Mouse (Mus musculus) liver, embryonic 13.5 days (tissue): Measurements from ENCODE around the gene 4632433K11Rik. TPM values are rescaled to one million over a fixed set of nuclear protein-coding genes. Genes with fewer than 3 reads are reported as not detected.
"Not testable (repeated sequence)": the region's sequence is repeated elsewhere in the genome, so short reads cannot be mapped to it uniquely, and the experiment has no call there.

Experiments
- ATAC-seq: fragments of 200-750 bp; cut with Nextera tagmentation; 2 replicates; pipeline ENCODE4 v1.8.0; 2017; ENCODE audit warnings: low read depth, mild to moderate bottlenecking, moderate number of reproducible peaks, moderate library complexity
- DNase-seq: peaks from one replicate; pipeline ENCODE4 v3.0.0; 2022
- H3K27ac ChIP-seq: fragments of 300-500 bp; sonication (generic); 2 replicates; pipeline ENCODE4 v1.5.1; 2015; ENCODE audit warnings: moderate library complexity, mild to moderate bottlenecking, inconsistent platforms
- H3K27me3 ChIP-seq: fragments of 300-500 bp; sonication (generic); 2 replicates; pipeline ENCODE4 v1.6.1; 2015; ENCODE audit warnings: mild to moderate bottlenecking, inconsistent platforms
- H3K36me3 ChIP-seq: fragments of 300-500 bp; sonication (generic); 2 replicates; pipeline ENCODE4 v1.6.1; 2015; ENCODE audit warnings: mild to moderate bottlenecking, inconsistent platforms
- H3K4me1 ChIP-seq: fragments of 300-500 bp; sonication (generic); replicated peaks from 2 replicates; pipeline ENCODE4 v1.6.1; 2015; ENCODE audit warnings: inconsistent platforms
- H3K4me2 ChIP-seq: fragments of 300-500 bp; sonication (generic); 2 replicates; pipeline ENCODE4 v1.6.1; 2015; ENCODE audit warnings: inconsistent platforms, mild to moderate bottlenecking, moderate library complexity
- H3K4me3 ChIP-seq: fragments of 300-500 bp; sonication (generic); replicated peaks from 2 replicates; pipeline ENCODE4 v1.5.1; 2015; ENCODE audit warnings: mild to moderate bottlenecking, inconsistent platforms
- H3K9ac ChIP-seq: fragments of 300-500 bp; sonication (generic); 2 replicates; pipeline ENCODE4 v1.6.1; 2015; ENCODE audit warnings: mild to moderate bottlenecking, inconsistent platforms
- H3K9me3 ChIP-seq: fragments of 300-500 bp; sonication (generic); replicated peaks from 2 replicates; pipeline ENCODE4 v1.6.1; 2016; ENCODE audit warnings: inconsistent platforms
- WGBS: fragments of 180-500 bp; shearing (Covaris S2); methylation state at CpG from one replicate; pipeline ENCODE4 v1.1.7; 2015; ENCODE audit not compliant: insufficient replicate concordance; 5-methylcytosine and 5-hydroxymethylcytosine counted together
- polyA plus RNA-seq: library from polyadenylated mRNA; unstranded; fragments of >200 nt; fragmentation: Nextera tagmentation; extraction: Ambion mirVana; gene quantifications from 2 replicates; pipeline ENCODE4 v1.2.1, GENCODE M21; 2015

Gene 4632433K11Rik
- polyA plus RNA-seq, 1 experiment from 2014 or later = 0.09 TPM

GRCm38 (mm10) chr7:5012681-5013513 lies 21.0 kb upstream of the 4632433K11Rik start:
- H3K9ac ChIP-seq = peak overlapping the region; percentile 50
- peak overlapping the region; percentile 80; the same call in 1 of the 2 replicates for H3K4me3 ChIP-seq
- ATAC-seq (no peak), DNase-seq (no peak)
- peaks cover 4% of the 10 kb centered on the region; the same call in 1 of the 2 replicates for H3K9me3 ChIP-seq
- no peaks in the 10 kb centered on the region for H3K27me3 ChIP-seq
- peaks cover 63% of the 10 kb centered on the region for H3K36me3 ChIP-seq
- 81% methylated on average over 27 of the region's 27 CpGs for WGBS
- peak overlapping the region; percentile 98; the same call in 1 of the 2 replicates for H3K27ac ChIP-seq
- H3K4me2 ChIP-seq = peak overlapping the region; percentile 88
- peaks cover 29% of the 10 kb centered on the region for H3K4me1 ChIP-seq

- Histone ChIP-seq H3K4me1 (peaks cover 39% of the 10 kb centered on the region), H3K27me3 (no peaks in the 10 kb centered on the region), H3K4me3 (peak within 1 kb of the TSS; percentile 80), H3K27ac (peak within 1 kb of the TSS; percentile 98), H3K36me3 (peaks cover 52% of the 10 kb centered on the region), H3K9ac (peak within 1 kb of the TSS; percentile 85), H3K4me2 (peak within 1 kb of the TSS; percentile 88), H3K9me3 (peaks cover 4% of the 10 kb centered on the region; the same call in 1 of the 2 replicates)
- peak; percentile 74 for ATAC-seq
- WGBS = under 1% methylated on average over 42 of the region's 42 CpGs
- peak; percentile 93 for DNase-seq
Measured at GRCm38 (mm10) chr7:5014251-5015117, 19.4 kb upstream of the 4632433K11Rik start, which contains the start of the genes Zfp524 and Fiz1. TSS of gene Zfp524 (plus strand) at chr7:5014415. TSS of gene Fiz1 (minus strand) at chr7:5014697.

GRCm38 (mm10) chr7:5015118-5016001 lies 18.6 kb upstream of the 4632433K11Rik start, which contains the start of gene Gm44973:
TSS of gene Gm44973 (plus strand) at chr7:5015496.
- DNase-seq (peak; percentile 85), ATAC-seq (peak; percentile 74)
- H3K27me3 ChIP-seq = no peaks in the 10 kb centered on the region
- WGBS = under 1% methylated on average over 71 of the region's 76 CpGs
- peak within 1 kb of the TSS; percentile 98 for H3K27ac ChIP-seq
- peaks cover 41% of the 10 kb centered on the region for H3K4me1 ChIP-seq
- peak within 1 kb of the TSS; percentile 80 for H3K4me3 ChIP-seq
- H3K9me3 ChIP-seq = peaks cover 4% of the 10 kb centered on the region; the same call in 1 of the 2 replicates
- H3K4me2 ChIP-seq = peak within 1 kb of the TSS; percentile 88
- peaks cover 43% of the 10 kb centered on the region for H3K36me3 ChIP-seq
- peak within 1 kb of the TSS; percentile 85 for H3K9ac ChIP-seq

GRCm38 (mm10) chr7:5016057-5016456 lies 17.9 kb upstream of the 4632433K11Rik start:
- H3K27me3 ChIP-seq = no peaks in the 10 kb centered on the region
- H3K36me3 ChIP-seq = peaks cover 36% of the 10 kb centered on the region
- H3K9ac ChIP-seq = peak overlapping the region; percentile 85
- H3K4me3 ChIP-seq = peak overlapping the region; percentile 80
- peak overlapping the region; percentile 98 for H3K27ac ChIP-seq
- peaks cover 46% of the 10 kb centered on the region for H3K4me1 ChIP-seq
- H3K4me2 ChIP-seq = peak overlapping the region; percentile 88
- ATAC-seq = no peak
- WGBS = 43% methylated on average over 3 of the region's 3 CpGs
- DNase-seq = no peak
- peaks cover 4% of the 10 kb centered on the region; the same call in 1 of the 2 replicates for H3K9me3 ChIP-seq

- DNase-seq = no peak
- WGBS = 89% methylated on average over 2 of the region's 2 CpGs
- Histone ChIP-seq H3K4me2 (no peak overlapping the region), H3K27me3 (no peaks in the 10 kb centered on the region), H3K4me3 (no peak overlapping the region), H3K4me1 (peaks cover 55% of the 10 kb centered on the region), H3K36me3 (peaks cover 32% of the 10 kb centered on the region), H3K9ac (no peak overlapping the region), H3K27ac (no peak overlapping the region), H3K9me3 (peaks cover 4% of the 10 kb centered on the region; the same call in 1 of the 2 replicates)
- no peak for ATAC-seq
Measured at GRCm38 (mm10) chr7:5016920-5017319, 17.0 kb upstream of the 4632433K11Rik start.

GRCm38 (mm10) chr7:5017352-5017751 lies 16.6 kb upstream of the 4632433K11Rik start:
- Histone ChIP-seq H3K36me3 (peaks cover 32% of the 10 kb centered on the region), H3K4me1 (peaks cover 59% of the 10 kb centered on the region), H3K27me3 (no peaks in the 10 kb centered on the region), H3K9me3 (peaks cover 4% of the 10 kb centered on the region; the same call in 1 of the 2 replicates), H3K27ac (no peak overlapping the region), H3K9ac (no peak overlapping the region), H3K4me2 (no peak overlapping the region), H3K4me3 (no peak overlapping the region)
- no peak for ATAC-seq
- no peak for DNase-seq
- WGBS = 85% methylated on average over 16 of the region's 16 CpGs

- H3K27me3 ChIP-seq = no peaks in the 10 kb centered on the region
- peaks cover 60% of the 10 kb centered on the region for H3K4me1 ChIP-seq
- 92% methylated on average over 21 of the region's 21 CpGs for WGBS
- no peak overlapping the region for H3K4me3 ChIP-seq
- peaks cover 4% of the 10 kb centered on the region; the same call in 1 of the 2 replicates for H3K9me3 ChIP-seq
- DNase-seq = no peak
- no peak overlapping the region for H3K4me2 ChIP-seq
- ATAC-seq = no peak
- H3K9ac ChIP-seq = no peak overlapping the region
- peaks cover 32% of the 10 kb centered on the region for H3K36me3 ChIP-seq
- H3K27ac ChIP-seq = no peak overlapping the region
Measured at GRCm38 (mm10) chr7:5017931-5018330, 16.0 kb upstream of the 4632433K11Rik start.

GRCm38 (mm10) chr7:5019576-5019975 lies 14.3 kb upstream of the 4632433K11Rik start:
- not testable (repeated sequence) for ATAC-seq, H3K27me3 ChIP-seq, H3K9me3 ChIP-seq, DNase-seq
- H3K4me2 ChIP-seq = peak overlapping the region; percentile 72
- 25% methylated on average over 8 of the region's 8 CpGs for WGBS
- H3K4me3 ChIP-seq = peak overlapping the region; percentile 90
- peaks cover 46% of the 10 kb centered on the region for H3K36me3 ChIP-seq
- H3K4me1 ChIP-seq = peaks cover 49% of the 10 kb centered on the region
- H3K27ac ChIP-seq = peak overlapping the region; percentile 96
- peak overlapping the region; percentile 97 for H3K9ac ChIP-seq

- Histone ChIP-seq H3K4me3 (peak within 1 kb of the TSS; percentile 90), H3K36me3 (peaks cover 51% of the 10 kb centered on the region), H3K27me3 (no peaks in the 10 kb centered on the region), H3K4me1 (peaks cover 49% of the 10 kb centered on the region), H3K9ac (peak within 1 kb of the TSS; percentile 97), H3K9me3 (peaks cover 4% of the 10 kb centered on the region; the same call in 1 of the 2 replicates), H3K27ac (peak within 1 kb of the TSS; percentile 96), H3K4me2 (peak within 1 kb of the TSS; percentile 72)
- peak; percentile 86 for ATAC-seq
- under 1% methylated on average over 49 of the region's 49 CpGs for WGBS
- DNase-seq = peak; percentile 98
Measured at GRCm38 (mm10) chr7:5020000-5020681, 13.8 kb upstream of the 4632433K11Rik start, which contains the start of the genes Zfp865 and Ccdc106. TSS of gene Zfp865 (plus strand) at chr7:5020376. TSS of gene Ccdc106 (plus strand) at chr7:5020553.
